Mouse (Mus musculus) thymus, adult 2 months (tissue): Measurements from ENCODE around the gene P3h2.

Source experiments
- CTCF ChIP-seq: fragments of 200-500 bp; IDR thresholded peaks from 2 replicates; pipeline ENCODE4 v1.5.1; 2012; ENCODE audit warnings: mild to moderate bottlenecking, control low read depth, low read length, moderate library complexity, borderline replicate concordance; ENCODE audit not compliant: control insufficient read depth, poor library complexity, insufficient read depth; ENCODE audit errors: extremely low read depth
- POLR2A ChIP-seq: fragments of 200-500 bp; IDR thresholded peaks from 2 replicates; pipeline ENCODE4 v1.6.1; 2012; ENCODE audit warnings: mild to moderate bottlenecking, low read length, control low read depth, moderate library complexity; ENCODE audit not compliant: control insufficient read depth, poor library complexity, insufficient read depth; ENCODE audit errors: extremely low read depth

- no peak for TF ChIP-seq CTCF
- TF ChIP-seq POLR2A, result no peak
Observed at GRCm38 (mm10) chr16:26060239-26061085, 45.1 kb downstream of the P3h2 start.
